Mouse (Mus musculus) T-cell, adult 2 months (primary cell): ENCODE measurements around the gene Prdm15.

ENCODE experiments used
- DNase-seq: peaks from one replicate; pipeline ENCODE4 v3.0.0; 2022; ENCODE audit warnings: low spot score

Gene Prdm15

DNA sequence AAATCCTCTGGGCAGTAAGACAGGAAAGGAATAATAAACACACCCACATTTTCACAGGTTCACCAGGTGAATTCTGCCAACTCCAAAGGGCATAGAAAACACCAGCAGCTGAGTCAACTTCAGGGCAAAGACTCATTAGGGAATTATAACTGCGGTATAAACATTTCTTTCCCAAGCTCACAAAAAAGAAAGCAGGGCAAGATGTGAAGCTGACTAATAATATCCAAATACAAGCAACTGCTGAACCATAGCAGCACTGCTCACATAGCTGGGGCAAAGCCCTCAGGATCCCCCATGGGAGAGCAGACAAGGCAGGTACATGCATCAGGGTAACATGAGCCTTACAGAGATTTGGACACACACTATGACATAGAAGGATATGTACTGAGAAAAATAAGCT, 34.2 kb downstream of the Prdm15 start:
- no peak for DNase-seq

- DNase-seq: no peak
Measured at GRCm38 (mm10) chr16:97815269-97815668, 36.4 kb downstream of the Prdm15 start.

- no peak for DNase-seq
Measured at GRCm38 (mm10) chr16:97814060-97814459, 37.6 kb downstream of the Prdm15 start.

- DNase-seq: no peak
Measured at GRCm38 (mm10) chr16:97808881-97809280, 42.8 kb downstream of the Prdm15 start.

DNA sequence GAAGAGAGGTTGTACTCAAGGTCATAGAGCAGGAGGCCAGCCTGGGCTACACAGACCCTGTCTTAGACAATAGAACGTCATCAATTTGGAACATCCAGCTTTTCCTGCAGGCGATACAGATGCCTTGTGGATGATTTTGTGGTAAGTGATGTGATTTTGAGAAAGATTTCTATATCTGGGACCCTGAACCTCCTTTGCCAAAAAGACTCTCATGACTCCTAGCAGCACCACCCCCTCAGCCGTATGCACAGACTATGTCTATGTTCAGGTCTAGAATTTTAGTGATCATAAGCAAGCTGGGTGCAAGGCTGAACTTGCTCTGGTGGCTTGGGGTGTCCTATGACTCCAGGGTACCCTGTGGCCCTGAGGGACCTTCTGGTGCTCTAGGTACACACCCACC, 46.0 kb downstream of the Prdm15 start:
- DNase-seq: no peak

DNA sequence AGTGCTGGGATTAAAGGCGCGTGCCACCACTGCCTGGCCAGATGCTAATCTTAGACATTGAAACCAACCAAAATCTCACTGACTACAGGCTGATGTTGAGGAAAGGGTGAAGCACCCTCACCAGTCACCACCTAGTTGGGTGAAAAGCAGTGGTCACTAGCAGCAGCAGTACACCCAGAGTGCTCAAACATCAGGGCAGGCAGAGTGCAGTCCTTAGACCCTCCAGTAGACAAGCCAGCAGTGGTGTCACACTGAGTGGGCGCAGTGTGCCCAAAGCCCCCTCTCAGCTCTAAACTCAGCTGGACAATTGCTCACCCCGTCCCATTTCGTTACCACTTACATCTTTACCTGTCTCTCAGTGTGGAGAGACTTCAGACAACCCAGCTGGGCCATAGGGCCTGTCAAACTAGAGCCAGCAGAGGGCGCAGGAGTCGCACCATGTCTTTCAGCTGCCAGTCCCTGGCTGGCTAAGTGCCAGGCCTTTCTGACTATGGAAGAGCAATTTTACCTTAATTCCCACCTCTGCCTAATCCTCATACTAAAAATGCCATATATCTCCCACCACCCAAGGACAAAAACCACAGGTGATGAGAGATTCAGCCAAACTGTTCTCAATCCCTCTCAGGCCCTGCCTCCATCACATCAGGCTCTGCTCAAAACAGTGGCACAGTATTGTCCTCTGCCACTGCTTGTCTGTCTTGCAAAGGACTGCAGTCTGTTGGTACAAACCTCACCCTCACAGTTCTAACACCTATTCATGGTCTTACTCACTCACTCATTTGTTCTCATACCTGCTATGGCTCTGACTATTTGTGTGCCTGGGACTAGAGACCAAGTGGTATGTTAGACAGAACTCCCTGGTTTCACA, 46.7 kb downstream of the Prdm15 start:
- DNase-seq: peak; percentile 35

- DNase-seq: no peak
Measured at GRCm38 (mm10) chr16:97797950-97798869, 53.4 kb downstream of the Prdm15 start.

GRCm38 (mm10) chr16:97797212-97797611, 54.4 kb downstream of the Prdm15 start:
- no peak for DNase-seq

DNA sequence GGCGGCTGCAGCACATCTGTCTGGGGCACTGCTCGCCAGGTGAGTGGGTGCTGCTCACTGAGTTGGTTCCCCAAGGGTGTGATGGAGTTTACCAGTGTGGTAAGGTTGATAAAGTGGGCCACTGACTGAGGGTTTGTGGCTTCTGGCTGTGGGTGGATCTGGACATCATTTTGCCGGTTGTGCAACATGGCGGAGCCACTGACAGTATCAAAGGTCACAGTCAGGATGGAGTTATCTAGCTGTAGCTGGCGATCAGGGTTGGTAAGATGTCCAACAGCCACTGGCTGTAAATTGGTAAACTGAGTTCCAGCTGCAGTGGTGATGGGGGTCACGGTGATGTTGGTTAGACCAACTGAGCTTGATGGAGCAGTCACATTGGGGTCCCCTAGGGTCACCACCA, 57.4 kb downstream of the Prdm15 start:
- no peak for DNase-seq

GRCm38 (mm10) chr16:97783057-97783456, 68.6 kb downstream of the Prdm15 start:
- DNase-seq: no peak

GRCm38 (mm10) chr16:97778353-97779025, 73.2 kb downstream of the Prdm15 start:
- peak; percentile 24 for DNase-seq

DNA sequence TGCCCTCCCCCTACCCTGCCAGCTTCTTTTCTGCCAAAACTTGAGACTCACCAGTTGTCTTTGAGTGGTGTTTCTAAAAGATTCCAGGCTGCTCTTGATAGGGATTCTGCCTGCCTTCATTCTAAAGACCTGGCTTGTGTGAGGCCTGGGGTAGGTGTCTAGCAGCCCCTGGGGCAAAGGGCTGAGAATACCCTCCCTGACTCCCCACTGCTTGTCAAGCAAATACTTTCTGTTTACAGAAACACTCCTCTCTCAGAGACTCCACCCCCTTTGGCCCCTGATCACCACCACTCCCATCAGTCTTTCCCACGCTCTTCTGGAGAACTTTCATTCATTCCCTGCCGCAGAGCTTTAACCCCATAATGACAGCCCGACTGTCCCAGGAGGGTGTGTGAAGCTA, 85.1 kb downstream of the Prdm15 start:
- DNase-seq: no peak

- DNase-seq: no peak
Measured at GRCm38 (mm10) chr16:97764626-97765025, 87.0 kb downstream of the Prdm15 start.

DNA sequence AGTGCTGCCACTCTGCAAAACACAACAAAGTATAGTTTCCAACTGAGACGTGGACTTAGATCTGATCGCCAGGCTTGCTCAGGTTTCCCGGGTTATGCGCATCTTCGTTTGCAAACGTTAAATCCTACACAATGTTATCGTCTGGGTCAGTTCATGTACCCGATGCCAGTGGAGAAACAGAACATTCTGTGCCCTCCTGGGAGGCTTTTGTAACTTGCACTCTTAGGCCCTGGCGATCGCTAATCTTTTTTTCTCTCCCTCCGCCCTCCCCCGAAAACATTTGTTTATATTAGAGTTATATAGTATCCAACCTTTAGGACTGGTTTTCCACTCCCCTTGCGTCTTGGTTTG, 87.7 kb downstream of the Prdm15 start:
- DNase-seq: no peak

GRCm38 (mm10) chr16:97763061-97763989, 88.3 kb downstream of the Prdm15 start, which contains the start of gene Ripk4:
TSS of gene Ripk4 (minus strand) at chr16:97763787.
- peak; percentile 11 for DNase-seq

- no peak for DNase-seq
Measured at GRCm38 (mm10) chr16:97761782-97762181, 89.9 kb downstream of the Prdm15 start.

GRCm38 (mm10) chr16:97759681-97760080, 92.0 kb downstream of the Prdm15 start:
- no peak for DNase-seq

- DNase-seq: no peak
Measured at GRCm38 (mm10) chr16:97758288-97758687, 93.4 kb downstream of the Prdm15 start.

GRCm38 (mm10) chr16:97756460-97756859, 95.2 kb downstream of the Prdm15 start:
- DNase-seq: no peak

- DNase-seq: no peak
Measured at GRCm38 (mm10) chr16:97752316-97752941, 99.2 kb downstream of the Prdm15 start.

- DNase-seq: no peak
Measured at GRCm38 (mm10) chr16:97751884-97752283, 99.8 kb downstream of the Prdm15 start.
